Mouse (Mus musculus) liver, embryonic 14.5 days (tissue): Measurements from ENCODE around the gene Tnni3. TPM values are rescaled to one million over a fixed set of nuclear protein-coding genes. Genes with fewer than 3 reads are reported as not detected.
"Not testable (repeated sequence)": the region's sequence is repeated elsewhere in the genome, so short reads cannot be mapped to it uniquely, and the experiment has no call there.

ENCODE experiments used
- ATAC-seq: fragments of 200-750 bp; cut with Nextera tagmentation; 2 replicates; pipeline ENCODE4 v1.8.0; 2017; ENCODE audit warnings: moderate number of reproducible peaks, mild to moderate bottlenecking, moderate library complexity; ENCODE audit not compliant: insufficient read depth
- DNase-seq, 3 experiments: peaks; one replicate each; pipeline ENCODE4 v3.0.0-alpha.2; 2012 to 2013; ENCODE audit warnings: low read depth in 3 of 3, low spot score in 3 of 3
- H3K27ac ChIP-seq: fragments of 300-500 bp; sonication (generic); 2 replicates; pipeline ENCODE4 v1.5.1; 2014; ENCODE audit warnings: moderate library complexity, mild to moderate bottlenecking, control low read depth, inconsistent platforms
- H3K27me3 ChIP-seq: fragments of 300-500 bp; sonication (generic); 2 replicates; pipeline ENCODE4 v1.6.1; 2014; ENCODE audit warnings: mild to moderate bottlenecking, low read length, moderate library complexity; ENCODE audit not compliant: control insufficient read depth, insufficient read depth
- H3K36me3 ChIP-seq: fragments of 300-500 bp; sonication (generic); replicated peaks from 2 replicates; pipeline ENCODE4 v1.6.1; 2014; ENCODE audit warnings: low read depth; ENCODE audit not compliant: control insufficient read depth, insufficient read depth
- H3K4me1 ChIP-seq, 2 experiments: fragments of 200-500 bp in 1 of 2; fragments of 300-500 bp in 1 of 2; sonication (generic) in 1 of 2; replicated peaks; 2 replicates each; pipeline ENCODE4 v1.6.1; 2012 to 2014; ENCODE audit warnings: antibody characterized with exemption in 1 of 2, inconsistent platforms in 1 of 2, low read length in 1 of 2; ENCODE audit not compliant: control insufficient read depth in 2 of 2, insufficient read depth in 2 of 2
- H3K4me2 ChIP-seq: fragments of 300-500 bp; sonication (generic); 2 replicates; pipeline ENCODE4 v1.6.1; 2014; ENCODE audit warnings: low read depth, mild to moderate bottlenecking, control low read depth, moderate library complexity
- H3K4me3 ChIP-seq, 2 experiments: fragments of 200-500 bp in 1 of 2; fragments of 300-500 bp in 1 of 2; sonication (generic) in 1 of 2; 2 replicates each; pipeline ENCODE4 v1.5.1; 2012 to 2014; ENCODE audit warnings: low read depth in 2 of 2, low read length in 2 of 2, mild to moderate bottlenecking in 2 of 2, control low read depth in 1 of 2, inconsistent platforms in 1 of 2, moderate library complexity in 1 of 2; ENCODE audit not compliant: insufficient read depth in 1 of 2
- H3K9ac ChIP-seq: fragments of 300-500 bp; sonication (generic); replicated peaks from 2 replicates; pipeline ENCODE4 v1.6.1; 2014; ENCODE audit warnings: mild to moderate bottlenecking, control low read depth, moderate library complexity
- H3K9me3 ChIP-seq: fragments of 300-500 bp; sonication (generic); 2 replicates; pipeline ENCODE4 v1.6.1; 2016; ENCODE audit warnings: low read length, mixed read lengths; ENCODE audit not compliant: control insufficient read depth
- CTCF ChIP-seq: IDR thresholded peaks from 2 replicates; pipeline ENCODE4 v1.5.1; 2016; ENCODE audit warnings: antibody characterized with exemption, low read depth, control low read depth
- EP300 ChIP-seq: IDR thresholded peaks from 2 replicates; pipeline ENCODE4 v1.6.1; 2016; ENCODE audit warnings: antibody characterized with exemption, low read depth
- WGBS: fragments of 180-500 bp; shearing (Covaris S2); extraction: QIAGEN DNeasy Blood & Tissue Kit; methylation state at CpG from one replicate; pipeline ENCODE4 v1.1.7; 2014; ENCODE audit not compliant: insufficient replicate concordance; 5-methylcytosine and 5-hydroxymethylcytosine counted together
- polyA plus RNA-seq, 2 experiments: library from polyadenylated mRNA; depleted of rRNA in 1 of 2; stranded (reverse) in 1 of 2; unstranded in 1 of 2; fragments of >200 nt; fragmentation: Nextera tagmentation in 1 of 2; extraction: Ambion mirVana in 1 of 2; gene quantifications; 2 replicates each; pipeline versions ENCODE4 v1.2.1 to v1.2.3; 2012 to 2014

The Tnni3 gene
- polyA plus RNA-seq, 2 experiments, result 0.35 TPM; not detected in 1

GRCm38 (mm10) chr7:4539019-4539418, 15.0 kb upstream of the Tnni3 start:
- no peak overlapping the region for H3K27ac ChIP-seq
- DNase-seq (no peak), ATAC-seq (no peak)
- WGBS, result 58% methylated on average over 2 of the region's 2 CpGs
- TF ChIP-seq CTCF (no peak), EP300 (no peak)
- H3K4me1 ChIP-seq, result no peaks in the 10 kb centered on the region
- no peak overlapping the region for H3K4me3 ChIP-seq
- H3K36me3 ChIP-seq, result no peaks in the 10 kb centered on the region
- H3K27me3 ChIP-seq, result no peaks in the 10 kb centered on the region
- H3K4me2 ChIP-seq, result no peak overlapping the region
- H3K9me3 ChIP-seq, result no peaks in the 10 kb centered on the region
- no peak overlapping the region for H3K9ac ChIP-seq

GRCm38 (mm10) chr7:4537181-4537580, 13.2 kb upstream of the Tnni3 start:
- Histone ChIP-seq H3K4me1 (no peaks in the 10 kb centered on the region), H3K9ac (no peak overlapping the region), H3K36me3 (no peaks in the 10 kb centered on the region), H3K27ac (no peak overlapping the region), H3K4me3 (no peak overlapping the region), H3K9me3 (no peaks in the 10 kb centered on the region), H3K4me2 (no peak overlapping the region), H3K27me3 (peaks cover 4% of the 10 kb centered on the region)
- ATAC-seq (no peak), DNase-seq (no peak)
- WGBS, result 30% methylated on average over 4 of the region's 4 CpGs
- TF ChIP-seq EP300 (no peak), CTCF (no peak)

- 78% methylated on average over 4 of the region's 4 CpGs for WGBS
- H3K4me2 ChIP-seq, result no peak overlapping the region
- no peak overlapping the region for H3K27ac ChIP-seq
Measured at GRCm38 (mm10) chr7:4536369-4536768, 12.3 kb upstream of the Tnni3 start.

GRCm38 (mm10) chr7:4532005-4532729, 8.1 kb upstream of the Tnni3 start, which contains the start of gene Dnaaf3:
Dnaaf3 (minus strand) TSS chr7:4532453.
- H3K4me1 ChIP-seq, result no peaks in the 10 kb centered on the region
- ATAC-seq, result peak; percentile 80
- H3K27me3 ChIP-seq, result peaks cover 8% of the 10 kb centered on the region
- peak within 1 kb of the TSS; percentile 21 to 30; a peak in 2 of 4 replicates for H3K4me3 ChIP-seq
- peak within 1 kb of the TSS; percentile 25 for H3K4me2 ChIP-seq
- H3K36me3 ChIP-seq, result no peaks in the 10 kb centered on the region
- H3K9me3 ChIP-seq, result no peaks in the 10 kb centered on the region
- no peak within 1 kb of the TSS for H3K9ac ChIP-seq
- TF ChIP-seq EP300 (no peak), CTCF (no peak)
- DNase-seq, result peak in 1 of 3 experiments; percentile 41
- no peak within 1 kb of the TSS for H3K27ac ChIP-seq
- WGBS, result 7% methylated on average over 28 of the region's 28 CpGs

More at GRCm38 (mm10) chr7:4536369-4536768, 12.3 kb upstream of the Tnni3 start:
- Histone ChIP-seq H3K27me3 (peaks cover 8% of the 10 kb centered on the region), H3K9me3 (no peaks in the 10 kb centered on the region), H3K36me3 (no peaks in the 10 kb centered on the region), H3K4me1 (no peaks in the 10 kb centered on the region), H3K9ac (no peak overlapping the region), H3K4me3 (no peak overlapping the region)
- DNase-seq (no peak), ATAC-seq (no peak)
- TF ChIP-seq EP300 (no peak), CTCF (no peak)

GRCm38 (mm10) chr7:4530166-4530565, 6.1 kb upstream of the Tnni3 start:
- H3K4me2 ChIP-seq, DNase-seq, H3K4me1 ChIP-seq, H3K36me3 ChIP-seq, H3K27me3 ChIP-seq, H3K9ac ChIP-seq, ATAC-seq, H3K27ac ChIP-seq, H3K4me3 ChIP-seq, H3K9me3 ChIP-seq: not testable (repeated sequence)
- 37% methylated on average over 6 of the region's 8 CpGs for WGBS
